Mouse (Mus musculus) inflammation-experienced regulatory T-cells, adult 16 weeks (primary cell): ENCODE results near the gene Gpi1. TPM values are rescaled to one million over a fixed set of nuclear protein-coding genes. Genes with fewer than 3 reads are reported as not detected.

ENCODE experiments used
- polyA plus RNA-seq: library from polyadenylated mRNA; unstranded; fragments of 100-300 nt; shearing (Covaris generic); gene quantifications from one replicate; pipeline ENCODE4 v1.2.1, GENCODE M21; 2017

The Gpi1 gene
- polyA plus RNA-seq, result 345 TPM

GRCm38 (mm10) chr7:34230116-34230515 is at the start of gene Gpi1:
Gene Gpi1, minus strand, starts transcription at chr7:34230336.

DNA sequence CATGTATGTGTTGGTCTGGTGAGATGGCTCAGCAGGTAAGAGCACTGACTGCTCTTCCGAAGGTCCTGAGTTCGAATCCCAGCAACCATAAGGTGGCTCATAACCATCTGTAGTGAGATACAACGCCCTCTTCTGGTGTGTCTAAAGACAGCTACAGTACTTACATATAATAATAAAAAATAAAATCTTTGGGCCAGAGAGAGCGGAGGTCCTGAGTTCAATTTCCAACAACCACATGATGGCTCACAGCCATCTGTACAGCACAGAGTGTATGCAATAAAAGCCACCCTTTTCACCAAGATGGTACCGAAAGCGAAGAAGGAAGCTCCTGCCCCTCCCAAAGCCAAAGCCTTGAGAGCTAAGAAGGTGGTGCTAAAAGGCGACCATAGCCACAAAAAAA is 20.6 kb upstream of the Gpi1 start, which contains the start of gene Gm6096:
Gene Gm6096, plus strand, starts transcription at position 301 of the 400 bp plus-strand sequence.

DNA sequence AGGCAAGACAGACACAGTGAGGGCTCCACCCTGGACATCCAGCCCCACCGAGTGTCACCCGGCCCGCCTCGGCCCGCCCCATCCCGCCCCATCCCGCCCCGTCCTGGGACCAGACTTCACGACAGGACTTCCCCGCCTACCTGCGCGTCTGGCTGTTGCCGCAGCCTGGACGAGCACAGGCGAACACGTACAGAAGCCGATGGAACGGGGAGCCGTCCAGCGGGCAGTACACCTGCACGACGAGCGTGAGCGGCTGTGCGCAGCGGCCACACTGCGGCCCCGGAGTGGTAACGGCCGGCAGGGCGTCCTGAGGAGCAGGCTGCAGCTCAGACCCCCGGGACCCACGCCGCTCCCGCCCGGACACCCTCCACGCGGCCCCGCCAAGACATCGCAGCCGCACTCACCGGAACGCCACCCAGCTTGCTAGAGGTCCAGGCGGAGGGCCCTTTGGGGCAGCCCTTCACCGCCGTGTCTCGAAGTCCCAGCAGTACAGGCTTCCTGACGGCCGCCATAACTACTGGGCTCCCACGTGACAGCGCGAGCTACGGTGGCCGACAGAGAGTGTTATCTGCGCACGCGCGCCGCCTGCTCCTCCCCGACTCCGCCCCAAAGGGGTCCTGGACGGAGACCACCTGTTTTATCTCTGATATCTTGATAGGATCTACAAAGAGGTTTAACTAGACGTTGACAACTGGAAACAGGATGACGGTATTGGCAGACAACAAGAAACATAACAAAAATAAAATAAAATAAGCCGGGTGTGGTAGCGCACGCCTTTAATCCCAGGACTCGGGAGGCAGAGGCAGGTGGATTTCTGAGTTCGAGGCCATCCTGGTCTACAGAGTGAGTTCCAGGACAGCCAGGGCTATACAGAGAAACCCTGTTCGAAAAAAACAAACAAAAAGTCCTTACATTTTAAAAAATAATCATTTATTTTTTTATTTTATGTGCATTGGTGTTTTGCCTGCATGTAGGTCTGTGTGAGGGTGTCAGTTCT is 33.7 kb downstream of the Gpi1 start, which contains the start of gene Pdcd2l:
Gene Pdcd2l, minus strand, starts transcription at position 530 of the 997 bp plus-strand sequence.

DNA sequence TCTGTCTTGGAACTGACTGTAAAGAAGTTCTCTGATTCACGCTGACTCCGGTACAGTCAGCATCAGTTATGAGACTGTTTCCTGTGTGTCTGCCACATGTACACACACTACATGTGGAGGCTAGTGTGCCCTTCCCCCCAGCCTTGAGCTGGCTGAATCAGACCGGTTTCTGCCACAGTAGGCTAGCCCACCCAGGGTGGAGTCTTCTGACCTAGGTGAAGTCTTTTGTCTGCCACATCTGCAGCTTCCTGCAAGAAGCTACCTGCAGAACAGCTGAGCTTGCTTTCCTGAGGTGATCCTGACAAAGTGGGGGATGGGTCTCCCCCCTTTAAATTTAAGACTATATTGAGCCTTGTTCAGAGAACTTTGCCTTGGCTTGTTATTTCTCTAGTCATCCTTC is 60.7 kb downstream of the Gpi1 start, which contains the start of gene Uba2:
Gene Uba2, minus strand, starts transcription at position 146 of the 400 bp plus-strand sequence.

Other genes starting within 250 kb of the Gpi1 start
- gene Scgb2b27, start 216.4 kb downstream of the Gpi1 start, polyA plus RNA-seq, result not detected
- not detected for gene Scgb1b27, start 208.9 kb downstream of the Gpi1 start, polyA plus RNA-seq
- gene Scgb1b30, start 134.9 kb downstream of the Gpi1 start, polyA plus RNA-seq, result not detected
- not detected for gene Wtip, start 97.1 kb downstream of the Gpi1 start, polyA plus RNA-seq
- 168 TPM for gene Uba2, start 60.7 kb downstream of the Gpi1 start, polyA plus RNA-seq
- 54.6 TPM for gene Pdcd2l, start 33.7 kb downstream of the Gpi1 start, polyA plus RNA-seq
- not detected for gene Gm6096, start 20.7 kb upstream of the Gpi1 start, polyA plus RNA-seq
- 38.4 TPM for gene 4931406P16Rik, start 83.2 kb upstream of the Gpi1 start, polyA plus RNA-seq
- gene Lsm14a, start 163.0 kb upstream of the Gpi1 start, polyA plus RNA-seq, result 39.2 TPM